Mouse (Mus musculus): ENCODE measurements at regions not wholly inside any gene's neighbourhood (a gene's known extent, or its start where the extent isn't known, plus 50 kb on each side); places are given as distances from the start of the nearest gene placed in this dataset.
"Not testable (repeated sequence)": the region's sequence is repeated elsewhere in the genome, so short reads cannot be mapped to it uniquely, and the experiment has no call there.

GRCm38 (mm10) chr6:60657117-60657911 is 172.3 kb downstream of the Snca start:
- in situ Hi-C loops (cut with MseI, MboI): no loop called here

- in situ Hi-C loops (cut with MseI, MboI): not testable (repeated sequence)
Observed at GRCm38 (mm10) chr6:60646983-60647617, 182.6 kb downstream of the Snca start.

GRCm38 (mm10) chr6:60642251-60642650 is 187.4 kb downstream of the Snca start:
- in situ Hi-C loops (cut with MseI, MboI): no loop called here

- in situ Hi-C loops (cut with MseI, MboI): no loop called here
Observed at GRCm38 (mm10) chr6:60616313-60616712, 213.3 kb downstream of the Snca start.

- in situ Hi-C loops (cut with MseI, MboI): no loop called here
Observed at GRCm38 (mm10) chr6:60600201-60600600, 229.5 kb downstream of the Snca start.

- in situ Hi-C loops (cut with MseI, MboI): loop anchor here (10.0 to 25.0 kb wide), 3 partner anchors 123 to 381 kb away; no protein-coding TSS in a partner anchor
Observed at GRCm38 (mm10) chr6:60564261-60564660, 265.4 kb downstream of the Snca start.

GRCm38 (mm10) chr6:60555590-60556235 is 273.9 kb downstream of the Snca start:
- in situ Hi-C loops (cut with MseI, MboI): loop anchor here in 1 of 2 experiments (25.0 kb wide), 2 partner anchors 132 to 382 kb away; no protein-coding TSS in a partner anchor

Data from mouse trophoblast stem cell (cell line).